Comparison of ENCODE assay signal across 24 mouse cellular contexts in genomic region chr1:192297481-192298128, GRCm38 (mm10).
A peak's percentile ranks its signal among the peaks of the same experiment; 100 is the strongest.
DNase-seq lines count a peak whose midpoint lies in the region; ATAC-seq lines count a peak whose summit lies in the region.
"Had no signal": no experiment of that assay in that cellular context is flagged by ENCODE, and none has a peak within 500 bp of the region (broad histone marks: within the 10 kb centered on the region; RNA-seq: fewer than 3 reads in every experiment).

No protein-coding gene starts in this region.

- no peak overlapping the region for H3K9ac ChIP-seq in midbrain, embryonic 11.5 days (ENCODE audit: low read length)
- H3K9ac ChIP-seq in midbrain, embryonic 16.5 days (ENCODE audit: low read depth, low read length), result no peak overlapping the region
- no peak overlapping the region for H3K9ac ChIP-seq in forebrain, embryonic 15.5 days (replicated peaks)
- H3K9ac ChIP-seq: embryonic facial prominence, embryonic 15.5 days; heart, embryonic 12.5 days; hindbrain, embryonic 14.5 days had no signal

- 87% methylated on average over 5 of the region's 5 CpGs for WGBS in midbrain, embryonic 11.5 days
- 62% methylated on average over 5 of the region's 5 CpGs for WGBS in midbrain, embryonic 16.5 days
- WGBS in forebrain, embryonic 15.5 days, result 85% methylated on average over 5 of the region's 5 CpGs

- no peaks in the 10 kb centered on the region for H3K27me3 ChIP-seq in midbrain, embryonic 11.5 days (ENCODE audit: control insufficient read depth, insufficient read depth, low read length)
- no peaks in the 10 kb centered on the region for H3K27me3 ChIP-seq in midbrain, embryonic 16.5 days (ENCODE audit: control insufficient read depth, insufficient read depth, low read depth, low read length)
- H3K27me3 ChIP-seq in forebrain, embryonic 15.5 days, result no peaks in the 10 kb centered on the region
- H3K27me3 ChIP-seq: heart, embryonic 12.5 days; Patski had no signal

- no peak overlapping the region for H3K27ac ChIP-seq in midbrain, embryonic 11.5 days (ENCODE audit: low read depth, low read length)
- H3K27ac ChIP-seq in midbrain, embryonic 16.5 days (ENCODE audit: low read length), result no peak overlapping the region
- H3K27ac ChIP-seq in forebrain, embryonic 15.5 days (replicated peaks), result no peak overlapping the region
- H3K27ac ChIP-seq: embryonic facial prominence, embryonic 15.5 days; forebrain, embryonic 10.5 days; heart, adult 2 months; hindbrain, embryonic 14.5 days had no signal

- intact Hi-C loops in left cerebral cortex, postnatal 4 days (cut with DNase I), result loop anchor here (10.0 kb wide), 1 partner anchor 103 kb away; the partner anchor contains the start of gene Kcnh1

- no peaks in the 10 kb centered on the region for H3K9me3 ChIP-seq in midbrain, embryonic 11.5 days (ENCODE audit: control insufficient read depth, low read length)
- H3K9me3 ChIP-seq in midbrain, embryonic 16.5 days (replicated peaks; ENCODE audit: control insufficient read depth, low read length, poor library complexity, severe bottlenecking), result no peaks in the 10 kb centered on the region
- H3K9me3 ChIP-seq in forebrain, embryonic 15.5 days, result no peaks in the 10 kb centered on the region
- H3K9me3 ChIP-seq: embryonic facial prominence, embryonic 15.5 days; forebrain, embryonic 10.5 days; G1E; heart, embryonic 12.5 days had no signal

- H3K4me2 ChIP-seq in midbrain, embryonic 11.5 days, result no peak overlapping the region
- no peak overlapping the region for H3K4me2 ChIP-seq in midbrain, embryonic 16.5 days (ENCODE audit: low read length)
- H3K4me2 ChIP-seq in forebrain, embryonic 15.5 days (replicated peaks), result no peak overlapping the region
- H3K4me2 ChIP-seq: embryonic facial prominence, embryonic 15.5 days; heart, embryonic 12.5 days; hindbrain, embryonic 14.5 days had no signal

- H3K4me1 ChIP-seq in midbrain, embryonic 11.5 days (ENCODE audit: control insufficient read depth, insufficient read depth, low read length), result no peaks in the 10 kb centered on the region
- no peaks in the 10 kb centered on the region for H3K4me1 ChIP-seq in midbrain, embryonic 16.5 days (ENCODE audit: control insufficient read depth, insufficient read depth, low read length)
- H3K4me1 ChIP-seq in forebrain, embryonic 15.5 days, result no peaks in the 10 kb centered on the region
- H3K4me1 ChIP-seq: embryonic facial prominence, embryonic 15.5 days; forebrain, embryonic 10.5 days had no signal

- H3K36me3 ChIP-seq in midbrain, embryonic 11.5 days (ENCODE audit: control insufficient read depth, insufficient read depth, low read length), result no peaks in the 10 kb centered on the region
- no peaks in the 10 kb centered on the region for H3K36me3 ChIP-seq in midbrain, embryonic 16.5 days (ENCODE audit: control insufficient read depth, insufficient read depth, low read length)
- no peaks in the 10 kb centered on the region for H3K36me3 ChIP-seq in forebrain, embryonic 15.5 days
- H3K36me3 ChIP-seq: embryonic facial prominence, embryonic 15.5 days; forebrain, embryonic 10.5 days; G1E; heart, embryonic 12.5 days had no signal

- H3K4me3 ChIP-seq in midbrain, embryonic 11.5 days (ENCODE audit: low read depth, low read length), result no peak overlapping the region
- H3K4me3 ChIP-seq in midbrain, embryonic 16.5 days (ENCODE audit: low read depth, low read length), result no peak overlapping the region
- no peak overlapping the region for H3K4me3 ChIP-seq in forebrain, embryonic 15.5 days
- H3K4me3 ChIP-seq: embryonic facial prominence, embryonic 15.5 days; erythroblast, embryonic 14.5 days; forebrain, embryonic 10.5 days; heart, adult 2 months; heart, embryonic 12.5 days had no signal

- peak; percentile 18 for DNase-seq in heart, adult 11 months
- no peak for DNase-seq in heart, adult 8-10 months (ENCODE audit: low spot score)
- peak; percentile 57 for DNase-seq in midbrain, embryonic 11.5 days (ENCODE audit: low spot score, missing footprints)
- no peak for DNase-seq in left cerebral cortex, postnatal 4 days
- DNase-seq: adrenal gland, adult 8-10 months; adrenal gland, postnatal 36 days; B cell, adult 2 months; cerebellum, adult 2 months; cerebellum, postnatal 10 days; embryo, embryonic 11 days; gastrocnemius, postnatal 36 days; heart, adult 2 months had no signal

- ATAC-seq in midbrain, embryonic 11.5 days (ENCODE audit: low FRiP score), result no peak
- no peak for ATAC-seq in midbrain, embryonic 16.5 days
- ATAC-seq in granulocyte monocyte progenitor cell, adult 5-6 weeks (replicated peaks; ENCODE audit: poor library complexity, severe bottlenecking), result peak; percentile 40
- no peak for ATAC-seq in forebrain, embryonic 15.5 days (replicated peaks)
- ATAC-seq: CD4-positive, CD25-positive, alpha-beta regulatory T cell, adult 4 months; forebrain, embryonic 14.5 days; Patski had no signal

Comparison
In these comparisons a context has a peak if more than half of its experiments do, and no peak if none do; other contexts are left out.
1. DNase-seq: peak in heart, adult 11 months (single experiment) and midbrain, embryonic 11.5 days (single experiment); none in heart, adult 8-10 months (single experiment) and left cerebral cortex, postnatal 4 days (single experiment).